Comparison of ENCODE assay signal across 16 mouse cellular contexts in the genomic region with DNA sequence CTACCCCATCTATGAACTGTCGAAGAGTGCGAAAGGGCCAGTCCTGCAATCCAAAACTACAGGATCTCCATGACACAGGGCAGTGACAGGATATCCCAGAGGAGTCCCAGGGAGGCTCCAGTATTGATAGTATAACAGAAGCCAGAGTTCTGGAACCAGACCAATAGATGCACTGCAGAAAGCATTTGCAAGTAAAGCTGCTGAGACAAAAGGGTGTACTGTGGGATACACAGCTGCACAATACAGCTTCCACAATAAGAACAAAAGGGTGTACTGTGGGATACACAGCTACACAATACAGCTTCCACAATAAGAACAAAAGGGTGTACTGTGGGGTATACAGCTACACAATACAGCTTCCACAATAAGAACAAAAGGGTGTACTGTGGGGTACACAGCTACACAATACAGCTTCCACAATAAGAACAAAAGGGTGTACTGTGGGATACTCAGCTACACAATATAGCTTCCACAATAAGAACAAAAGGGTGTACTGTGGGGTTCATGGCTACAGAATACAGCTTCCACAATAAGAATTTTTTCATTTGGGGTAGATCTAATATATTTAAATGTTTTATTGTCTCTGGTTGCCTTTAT.
DNase-seq lines count a peak whose midpoint lies in the region; ATAC-seq lines count a peak whose summit lies in the region.
"Had no signal": no experiment of that assay in that cellular context is flagged by ENCODE, and none has a peak within 500 bp of the region (broad histone marks: within the 10 kb centered on the region; RNA-seq: fewer than 3 reads in every experiment).

No protein-coding gene starts in this region.

- H3K27ac ChIP-seq in forebrain, embryonic 12.5 days, result peak overlapping the region; percentile 47
- H3K27ac ChIP-seq in midbrain, embryonic 11.5 days (ENCODE audit: low read depth, low read length), result peak overlapping the region; percentile 4; the same call in 1 of the 2 replicates
- H3K27ac ChIP-seq in kidney, embryonic 15.5 days, result no peak overlapping the region
- H3K27ac ChIP-seq in limb, embryonic 10.5 days, result no peak overlapping the region
- H3K27ac ChIP-seq: layer of hippocampus, adult 2 months; left cerebral cortex, adult 2 months; limb, embryonic 13.5 days; liver, embryonic 15.5 days had no signal

- no peaks in the 10 kb centered on the region for H3K27me3 ChIP-seq in forebrain, embryonic 12.5 days
- H3K27me3 ChIP-seq in midbrain, embryonic 11.5 days (ENCODE audit: control insufficient read depth, insufficient read depth, low read length), result no peaks in the 10 kb centered on the region
- H3K27me3 ChIP-seq in kidney, embryonic 15.5 days, result no peaks in the 10 kb centered on the region
- no peaks in the 10 kb centered on the region for H3K27me3 ChIP-seq in limb, embryonic 10.5 days (ENCODE audit: low read depth, poor library complexity, severe bottlenecking)
- H3K27me3 ChIP-seq: limb, embryonic 13.5 days; liver, embryonic 15.5 days had no signal

- ATAC-seq in forebrain, embryonic 12.5 days (ENCODE audit: low FRiP score), result peak; percentile 59
- peak; percentile 51; the same call in 1 of the 2 replicates for ATAC-seq in midbrain, embryonic 11.5 days (ENCODE audit: low FRiP score)
- ATAC-seq in kidney, embryonic 15.5 days (replicated peaks; ENCODE audit: low FRiP score), result no peak

- no peaks in the 10 kb centered on the region for H3K9me3 ChIP-seq in forebrain, embryonic 12.5 days
- H3K9me3 ChIP-seq in midbrain, embryonic 11.5 days (ENCODE audit: control insufficient read depth, low read length), result no peaks in the 10 kb centered on the region; the same call in 1 of the 2 replicates
- H3K9me3 ChIP-seq in kidney, embryonic 15.5 days (replicated peaks), result no peaks in the 10 kb centered on the region
- no peaks in the 10 kb centered on the region for H3K9me3 ChIP-seq in limb, embryonic 10.5 days (replicated peaks)
- H3K9me3 ChIP-seq: limb, embryonic 13.5 days; liver, embryonic 15.5 days had no signal

- H3K9ac ChIP-seq in forebrain, embryonic 12.5 days, result no peak overlapping the region
- no peak overlapping the region for H3K9ac ChIP-seq in midbrain, embryonic 11.5 days (ENCODE audit: low read length)
- no peak overlapping the region for H3K9ac ChIP-seq in kidney, embryonic 15.5 days
- H3K9ac ChIP-seq: liver, embryonic 15.5 days had no signal

- peak; percentile 36 for DNase-seq in MN1 (ENCODE audit: low spot score)
- peak; percentile 18 for DNase-seq in ZHBTc4 (ENCODE audit: low read depth, low spot score)
- no peak for DNase-seq in midbrain, embryonic 11.5 days (ENCODE audit: low spot score, missing footprints)
- DNase-seq in heart, postnatal 4 days, result no peak
- DNase-seq in limb, embryonic 10.5 days (ENCODE audit: low spot score), result no peak
- DNase-seq: cerebellum, adult 11 months; heart, adult 18-20 months; lung, postnatal 14 days; right cerebral cortex, adult 18-20 months; thymus, postnatal 14 days had no signal

- H3K4me2 ChIP-seq in forebrain, embryonic 12.5 days, result no peak overlapping the region
- no peak overlapping the region for H3K4me2 ChIP-seq in midbrain, embryonic 11.5 days
- H3K4me2 ChIP-seq in kidney, embryonic 15.5 days, result no peak overlapping the region
- H3K4me2 ChIP-seq: limb, embryonic 13.5 days; liver, embryonic 15.5 days had no signal

- H3K4me1 ChIP-seq in forebrain, embryonic 12.5 days, result peaks cover 12% of the 10 kb centered on the region
- H3K4me1 ChIP-seq in midbrain, embryonic 11.5 days (ENCODE audit: control insufficient read depth, insufficient read depth, low read length), result 0 out of 2 replicates have a peak, but pooled peaks cover 2% of the 10 kb centered on the region
- no peaks in the 10 kb centered on the region for H3K4me1 ChIP-seq in kidney, embryonic 15.5 days
- no peaks in the 10 kb centered on the region for H3K4me1 ChIP-seq in limb, embryonic 10.5 days
- H3K4me1 ChIP-seq: limb, embryonic 13.5 days; liver, embryonic 15.5 days had no signal

- H3K4me3 ChIP-seq in forebrain, embryonic 12.5 days (replicated peaks), result no peak overlapping the region
- H3K4me3 ChIP-seq in midbrain, embryonic 11.5 days (ENCODE audit: low read depth, low read length), result no peak overlapping the region
- H3K4me3 ChIP-seq in kidney, embryonic 15.5 days (replicated peaks), result no peak overlapping the region
- H3K4me3 ChIP-seq in limb, embryonic 10.5 days, result no peak overlapping the region
- H3K4me3 ChIP-seq: layer of hippocampus, adult 2 months; left cerebral cortex, adult 2 months; limb, embryonic 13.5 days; liver, embryonic 15.5 days had no signal

- H3K36me3 ChIP-seq in forebrain, embryonic 12.5 days (replicated peaks), result no peaks in the 10 kb centered on the region
- no peaks in the 10 kb centered on the region for H3K36me3 ChIP-seq in midbrain, embryonic 11.5 days (ENCODE audit: control insufficient read depth, insufficient read depth, low read length)
- no peaks in the 10 kb centered on the region for H3K36me3 ChIP-seq in kidney, embryonic 15.5 days
- H3K36me3 ChIP-seq in limb, embryonic 10.5 days, result no peaks in the 10 kb centered on the region
- H3K36me3 ChIP-seq: limb, embryonic 13.5 days; liver, embryonic 15.5 days had no signal

- 14% methylated on average over 2 of the region's 2 CpGs for WGBS in forebrain, embryonic 12.5 days
- WGBS in midbrain, embryonic 11.5 days, result 41% methylated on average over 2 of the region's 2 CpGs
- WGBS in kidney, embryonic 15.5 days, result 93% methylated on average over 2 of the region's 2 CpGs
- 96% methylated on average over 2 of the region's 2 CpGs for WGBS in limb, embryonic 10.5 days

Comparison
In these comparisons a context has a peak if more than half of its experiments do, and no peak if none do; other contexts are left out.
1. DNase-seq: peak in MN1 (single experiment) and ZHBTc4 (single experiment); none in midbrain, embryonic 11.5 days (single experiment), heart, postnatal 4 days (single experiment) and limb, embryonic 10.5 days (single experiment).
2. H3K27ac ChIP-seq: peak in forebrain, embryonic 12.5 days (single experiment) and midbrain, embryonic 11.5 days (single experiment); none in kidney, embryonic 15.5 days (single experiment) and limb, embryonic 10.5 days (single experiment).